Mouse (Mus musculus): ENCODE measurements at regions not wholly inside any gene's neighbourhood (a gene's known extent, or its start where the extent isn't known, plus 50 kb on each side); places are given as distances from the start of the nearest gene placed in this dataset.

GRCm38 (mm10) chr13:113443078-113443477, 150.1 kb downstream of the BC067074 start:
- H3K4me3 ChIP-seq (ENCODE audit: control insufficient read depth in 1 of 2, insufficient read depth in 1 of 2, low read depth in 2 of 2, low read length in 2 of 2): no peak overlapping the region
- no peak overlapping the region for H3K27ac ChIP-seq (ENCODE audit: control insufficient read depth, low read depth, low read length)
- TF ChIP-seq RAD21 (IDR thresholded peaks at IDR 0.05; ENCODE audit: low read depth, low read length) (no peak), ZNF384 (IDR thresholded peaks at IDR 0.05; ENCODE audit: low read depth, low read length) (no peak), RCOR1 (IDR thresholded peaks at IDR 0.05; ENCODE audit: low read depth, low read length) (no peak), UBTF (IDR thresholded peaks at IDR 0.05; ENCODE audit: borderline replicate concordance, insufficient read depth, low read depth, low read length) (no peak), MAZ (IDR thresholded peaks at IDR 0.05; ENCODE audit: low read depth, low read length) (no peak), USF2 (IDR thresholded peaks at IDR 0.05; ENCODE audit: borderline replicate concordance in 1 of 2, insufficient read depth in 1 of 2, low read depth in 1 of 2, low read length in 2 of 2) (no peak), KAT2A (conservative IDR thresholded peaks at IDR 0.05; ENCODE audit: low read depth, low read length) (no peak), POLR2AphosphoS5 (IDR thresholded peaks at IDR 0.05; ENCODE audit: borderline replicate concordance, low read depth, low read length) (no peak), EP300 (IDR thresholded peaks at IDR 0.05; ENCODE audit: low read depth in 1 of 2, low read length in 2 of 2) (no peak)
- DNase-seq (ENCODE audit: low read depth, low spot score): no peak
- no peaks in the 10 kb centered on the region for H3K79me2 ChIP-seq (ENCODE audit: control insufficient read depth, insufficient read depth, low read length, poor library complexity)
- H3K36me3 ChIP-seq (ENCODE audit: control insufficient read depth in 1 of 2, insufficient read depth in 2 of 2, low read length in 2 of 2): no peaks in the 10 kb centered on the region
- H3K27me3 ChIP-seq (ENCODE audit: control insufficient read depth in 1 of 2, insufficient read depth in 2 of 2, low read length in 2 of 2): no peaks in the 10 kb centered on the region
- H3K4me1 ChIP-seq (ENCODE audit: control insufficient read depth in 1 of 2, insufficient read depth in 2 of 2, low read length in 2 of 2): no peaks in the 10 kb centered on the region
- H3K9ac ChIP-seq (ENCODE audit: control insufficient read depth, low read depth, low read length, poor library complexity, severe bottlenecking): no peak overlapping the region
- no peaks in the 10 kb centered on the region for H3K9me3 ChIP-seq (replicated peaks; ENCODE audit: insufficient read depth, low read length)

DNA sequence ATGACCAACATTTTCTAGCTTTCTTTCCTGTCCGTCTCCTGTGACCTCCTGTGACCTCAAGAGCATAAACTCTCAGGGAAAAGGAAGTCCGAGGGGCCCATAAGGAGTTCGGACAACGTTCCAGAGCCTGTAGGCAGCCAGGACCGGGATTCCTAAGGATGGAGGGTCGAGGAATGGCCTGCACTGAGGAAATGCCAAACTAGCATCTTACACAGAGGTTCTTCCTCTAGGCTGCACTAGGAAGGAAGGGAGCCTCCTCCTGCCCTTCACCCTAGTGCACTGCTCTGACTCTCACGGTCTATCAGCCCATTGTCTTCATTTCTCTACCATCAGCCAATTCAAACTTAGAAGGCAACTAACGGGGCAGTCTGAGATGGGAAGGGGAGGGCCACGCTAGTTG, 149.2 kb downstream of the BC067074 start:
- no peaks in the 10 kb centered on the region for H3K27me3 ChIP-seq (ENCODE audit: control insufficient read depth in 1 of 2, insufficient read depth in 2 of 2, low read length in 2 of 2)
- H3K79me2 ChIP-seq (ENCODE audit: control insufficient read depth, insufficient read depth, low read length, poor library complexity): no peaks in the 10 kb centered on the region
- TF ChIP-seq RCOR1 (IDR thresholded peaks at IDR 0.05; ENCODE audit: low read depth, low read length) (no peak), ELF1 (IDR thresholded peaks at IDR 0.05; ENCODE audit: low read depth, low read length) (no peak), POLR2A (IDR thresholded peaks at IDR 0.05; ENCODE audit: control insufficient read depth in 1 of 2, insufficient read depth in 1 of 2, low read depth in 1 of 2, low read length in 2 of 2, poor library complexity in 1 of 2) (no peak), EP300 (IDR thresholded peaks at IDR 0.05; ENCODE audit: low read depth in 1 of 2, low read length in 2 of 2) (no peak), MAX (IDR thresholded peaks at IDR 0.05; ENCODE audit: low read length) (no peak), JUND (IDR thresholded peaks at IDR 0.05; ENCODE audit: low read depth, low read length) (no peak), SIN3A (IDR thresholded peaks at IDR 0.05; ENCODE audit: low read length) (no peak), MYB (IDR thresholded peaks at IDR 0.05; ENCODE audit: low read depth, low read length) (no peak), USF2 (IDR thresholded peaks at IDR 0.05; ENCODE audit: borderline replicate concordance in 1 of 2, insufficient read depth in 1 of 2, low read depth in 1 of 2, low read length in 2 of 2) (no peak), USF1 (IDR thresholded peaks at IDR 0.05; ENCODE audit: low read depth, low read length) (no peak), MAFK (IDR thresholded peaks at IDR 0.05; ENCODE audit: borderline replicate concordance, low read depth, low read length) (no peak), NELFE (IDR thresholded peaks at IDR 0.05; ENCODE audit: low read depth, low read length) (no peak)
- DNase-seq (ENCODE audit: low read depth, low spot score): no peak
- no peaks in the 10 kb centered on the region for H3K4me1 ChIP-seq (ENCODE audit: control insufficient read depth in 1 of 2, insufficient read depth in 2 of 2, low read length in 2 of 2)
- H3K9me3 ChIP-seq (replicated peaks; ENCODE audit: insufficient read depth, low read length): no peaks in the 10 kb centered on the region
- no peak overlapping the region for H3K9ac ChIP-seq (ENCODE audit: control insufficient read depth, low read depth, low read length, poor library complexity, severe bottlenecking)
- H3K36me3 ChIP-seq (ENCODE audit: control insufficient read depth in 1 of 2, insufficient read depth in 2 of 2, low read length in 2 of 2): no peaks in the 10 kb centered on the region
- no peak overlapping the region for H3K27ac ChIP-seq (ENCODE audit: control insufficient read depth, low read depth, low read length)
- H3K4me3 ChIP-seq (ENCODE audit: control insufficient read depth in 1 of 2, insufficient read depth in 1 of 2, low read depth in 2 of 2, low read length in 2 of 2): no peak overlapping the region
